Mouse (Mus musculus): ENCODE data around the gene Ccdc113. TPM values are rescaled to one million over a fixed set of nuclear protein-coding genes. Genes with fewer than 3 reads are reported as not detected.

Ccdc113 gene
- polyA plus RNA-seq, 1 experiment from 2014 or later = 0.18 TPM

DNA sequence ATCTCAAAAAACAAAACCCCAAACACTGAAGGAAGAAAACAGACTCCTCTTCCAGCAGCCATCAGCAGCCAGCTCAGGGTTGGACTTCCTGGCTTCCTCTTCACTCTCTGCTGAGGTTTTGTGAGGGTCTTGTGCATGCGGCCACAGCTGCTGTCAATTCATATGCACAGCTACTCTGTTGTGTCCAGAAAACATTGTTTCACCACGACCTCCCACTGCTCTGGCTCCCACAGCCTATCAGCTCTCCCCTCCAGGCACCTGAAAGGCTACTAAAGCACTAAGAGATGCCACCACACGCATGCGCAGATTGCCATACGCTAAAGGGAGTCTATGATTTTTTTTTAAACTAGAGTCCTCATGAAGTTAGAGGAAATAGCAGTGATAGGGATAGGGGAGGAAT is 29.1 kb upstream of the Ccdc113 start:
- no peaks in the 10 kb centered on the region for H3K36me3 ChIP-seq
- no peak overlapping the region for H3K4me2 ChIP-seq (replicated peaks)
- no peak overlapping the region for H3K4me3 ChIP-seq (replicated peaks)
- no peaks in the 10 kb centered on the region for H3K4me1 ChIP-seq (replicated peaks)
- H3K9me3 ChIP-seq = no peaks in the 10 kb centered on the region
- no peaks in the 10 kb centered on the region for H3K27me3 ChIP-seq (replicated peaks)
- 74% methylated on average over 5 of the region's 5 CpGs for WGBS
- H3K9ac ChIP-seq = no peak overlapping the region
- no peak overlapping the region for H3K27ac ChIP-seq
- ATAC-seq = no peak

DNA sequence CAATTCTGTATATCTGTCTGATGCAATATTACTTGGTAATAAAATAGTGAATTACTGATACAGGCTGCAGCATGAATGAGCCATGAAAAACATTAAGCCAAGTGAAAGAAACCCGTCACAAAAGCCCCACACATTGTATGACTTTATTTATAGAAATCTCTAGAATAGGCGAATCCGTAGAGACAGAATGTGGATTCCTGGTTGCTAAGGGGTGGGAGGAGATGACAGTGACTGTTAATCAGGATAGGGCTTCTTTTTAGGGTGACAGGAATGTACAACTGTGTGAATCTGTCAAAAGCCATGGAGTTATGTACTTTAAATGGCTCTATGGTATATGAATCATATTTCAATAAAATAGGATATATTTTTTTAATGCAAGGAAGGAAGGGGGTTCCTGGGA is 28.3 kb upstream of the Ccdc113 start:
- Histone ChIP-seq H3K4me1 (replicated peaks) (no peaks in the 10 kb centered on the region), H3K36me3 (no peaks in the 10 kb centered on the region), H3K9me3 (no peaks in the 10 kb centered on the region), H3K4me2 (replicated peaks) (no peak overlapping the region), H3K27ac (no peak overlapping the region), H3K9ac (no peak overlapping the region), H3K27me3 (replicated peaks) (no peaks in the 10 kb centered on the region), H3K4me3 (replicated peaks) (no peak overlapping the region)
- ATAC-seq = no peak
- WGBS = 71% methylated on average over 3 of the region's 3 CpGs

DNA sequence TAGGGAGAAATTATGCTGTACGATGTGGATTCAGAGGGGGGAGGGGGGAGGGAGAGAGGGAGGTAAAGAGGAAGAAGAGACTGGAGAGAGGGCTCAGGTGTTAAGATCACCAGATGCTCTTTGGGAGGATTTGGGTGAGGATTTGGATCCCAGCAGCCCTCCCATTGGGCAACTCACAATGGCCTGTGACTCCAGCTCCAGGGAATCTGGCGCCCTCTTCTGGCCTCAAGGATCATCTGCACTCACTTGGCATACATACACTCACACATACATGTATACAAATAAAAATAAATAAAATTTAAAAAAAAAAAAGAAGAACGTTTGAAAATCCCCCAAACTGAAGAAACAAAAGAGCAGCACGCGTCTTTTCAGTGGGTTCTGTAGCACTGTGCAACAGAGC is 27.6 kb upstream of the Ccdc113 start:
- Histone ChIP-seq H3K9ac (no peak overlapping the region), H3K9me3 (no peaks in the 10 kb centered on the region), H3K36me3 (no peaks in the 10 kb centered on the region), H3K4me3 (replicated peaks) (no peak overlapping the region), H3K27me3 (replicated peaks) (no peaks in the 10 kb centered on the region), H3K4me1 (replicated peaks) (no peaks in the 10 kb centered on the region), H3K4me2 (replicated peaks) (no peak overlapping the region), H3K27ac (no peak overlapping the region)
- 85% methylated on average over 5 of the region's 5 CpGs for WGBS
- ATAC-seq = no peak

DNA sequence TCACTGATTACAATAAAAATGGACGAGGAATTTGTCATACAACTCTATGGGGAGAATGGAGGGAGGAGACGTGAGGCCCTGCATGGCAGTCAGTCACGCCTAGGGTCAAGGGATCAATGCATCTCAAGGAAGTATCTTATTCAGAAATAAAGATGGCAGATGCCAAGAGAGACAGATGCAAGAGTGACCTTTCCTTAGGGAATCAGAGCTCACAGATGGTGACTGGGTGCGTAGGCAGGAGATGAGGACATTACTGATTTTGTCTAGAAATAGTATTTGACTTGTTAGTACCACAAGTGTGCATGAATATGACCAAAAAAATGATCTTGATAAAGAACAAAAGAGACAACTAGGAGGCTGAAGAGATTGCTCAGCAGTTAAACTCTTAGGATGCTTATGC is 21.6 kb upstream of the Ccdc113 start:
- Histone ChIP-seq H3K36me3 (no peaks in the 10 kb centered on the region), H3K9me3 (no peaks in the 10 kb centered on the region), H3K9ac (no peak overlapping the region), H3K4me3 (replicated peaks) (no peak overlapping the region), H3K27ac (no peak overlapping the region), H3K27me3 (replicated peaks) (no peaks in the 10 kb centered on the region), H3K4me2 (replicated peaks) (no peak overlapping the region), H3K4me1 (replicated peaks) (no peaks in the 10 kb centered on the region)
- WGBS = 53% methylated on average over 4 of the region's 4 CpGs
- ATAC-seq = no peak; the same call in 1 of the 2 replicates

DNA sequence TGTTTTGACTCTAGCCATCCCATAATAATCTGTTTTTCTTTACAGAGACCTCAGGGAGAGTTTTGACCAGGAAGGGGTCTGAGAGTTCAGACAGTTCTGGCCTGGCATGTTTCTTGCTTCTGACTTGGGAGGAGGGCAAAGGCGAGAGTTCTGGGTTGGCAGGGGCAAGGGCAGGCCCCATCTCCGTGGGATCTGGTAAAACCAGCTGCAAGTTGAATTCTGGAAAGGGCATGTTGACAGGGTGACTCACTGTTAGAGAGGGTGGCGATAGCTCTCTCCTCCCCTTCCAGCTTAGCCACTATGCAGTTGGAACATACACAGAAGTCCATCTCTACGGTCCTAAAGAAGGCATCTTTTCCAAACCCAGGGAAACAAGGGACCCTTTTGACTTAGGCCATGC is 20.7 kb upstream of the Ccdc113 start:
- no peak overlapping the region for H3K4me3 ChIP-seq (replicated peaks)
- no peak overlapping the region for H3K9ac ChIP-seq
- H3K36me3 ChIP-seq = no peaks in the 10 kb centered on the region
- no peak for ATAC-seq
- H3K4me1 ChIP-seq (replicated peaks) = no peaks in the 10 kb centered on the region
- H3K27ac ChIP-seq = no peak overlapping the region
- 71% methylated on average over 4 of the region's 4 CpGs for WGBS
- H3K9me3 ChIP-seq = no peaks in the 10 kb centered on the region
- no peak overlapping the region for H3K4me2 ChIP-seq (replicated peaks)
- H3K27me3 ChIP-seq (replicated peaks) = no peaks in the 10 kb centered on the region

DNA sequence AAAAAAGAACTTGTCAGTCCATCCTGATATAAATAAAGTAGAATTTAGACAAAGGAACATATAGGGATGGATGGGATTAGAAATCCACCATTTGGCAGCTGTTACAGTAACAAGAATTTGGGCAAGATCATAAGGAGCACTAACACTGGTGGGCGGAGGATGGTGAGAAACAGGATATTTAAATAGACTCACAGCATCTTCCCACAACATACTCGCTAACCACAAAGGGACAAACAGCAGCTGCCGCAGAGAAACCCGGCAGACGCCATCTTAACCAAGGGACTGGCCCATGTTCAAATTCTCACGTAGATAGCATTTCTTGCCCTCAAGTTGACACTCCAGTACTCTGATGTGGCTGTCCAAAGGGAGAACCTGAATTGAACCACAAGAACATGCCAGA is 17.0 kb upstream of the Ccdc113 start:
- 88% methylated on average over 6 of the region's 6 CpGs for whole genome bisulfite sequencing

DNA sequence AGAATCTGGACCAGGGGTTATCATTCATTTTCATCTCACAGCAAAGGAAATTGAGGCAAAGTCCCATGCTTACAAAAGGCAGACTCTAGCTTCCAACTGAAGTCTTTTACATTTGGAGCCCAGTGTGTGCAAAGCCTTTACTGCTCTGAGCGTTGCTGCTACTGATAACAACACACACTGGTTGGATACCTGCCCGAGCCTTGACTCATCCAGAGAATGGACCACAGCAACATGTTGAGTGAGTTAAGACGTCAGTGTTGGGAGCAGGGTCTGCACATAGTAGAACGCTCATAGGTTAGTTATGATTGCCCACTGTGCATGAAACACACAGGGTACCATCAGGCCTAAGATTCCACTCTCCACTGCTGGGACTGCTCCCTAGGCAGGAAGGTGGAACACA is 9.9 kb upstream of the Ccdc113 start:
- ATAC-seq = no peak
- 90% methylated on average over 4 of the region's 4 CpGs for WGBS
- Histone ChIP-seq H3K4me3 (replicated peaks) (no peak overlapping the region), H3K4me2 (replicated peaks) (no peak overlapping the region), H3K9me3 (no peaks in the 10 kb centered on the region), H3K9ac (no peak overlapping the region), H3K4me1 (replicated peaks) (no peaks in the 10 kb centered on the region), H3K36me3 (no peaks in the 10 kb centered on the region), H3K27ac (no peak overlapping the region), H3K27me3 (replicated peaks) (no peaks in the 10 kb centered on the region)

More for the DNA sequence above, 17.0 kb upstream of the Ccdc113 start:
- H3K36me3 ChIP-seq = no peaks in the 10 kb centered on the region
- H3K27ac ChIP-seq = no peak overlapping the region
- H3K4me2 ChIP-seq (replicated peaks) = no peak overlapping the region
- H3K9ac ChIP-seq = no peak overlapping the region
- no peaks in the 10 kb centered on the region for H3K27me3 ChIP-seq (replicated peaks)
- H3K4me1 ChIP-seq (replicated peaks) = no peaks in the 10 kb centered on the region
- no peaks in the 10 kb centered on the region for H3K9me3 ChIP-seq
- no peak for ATAC-seq
- H3K4me3 ChIP-seq (replicated peaks) = no peak overlapping the region

DNA sequence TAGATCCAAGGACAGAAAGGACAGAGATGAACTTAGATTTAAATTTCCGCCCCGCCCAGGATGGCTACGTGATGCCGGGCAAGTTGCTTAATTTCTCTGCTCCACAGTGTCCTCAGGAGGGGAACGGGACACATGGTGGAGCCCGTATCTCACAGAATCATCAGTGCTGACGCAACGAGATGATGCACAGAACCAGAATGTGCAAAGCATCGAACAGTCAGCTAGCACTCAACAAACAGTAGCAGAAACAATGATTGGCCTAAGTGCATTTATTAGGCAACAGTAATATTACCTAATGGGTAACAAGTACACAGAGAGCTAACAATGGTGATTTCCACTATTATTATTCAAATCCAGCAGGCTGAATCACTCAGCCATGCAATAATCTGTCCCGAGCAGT is 5.7 kb upstream of the Ccdc113 start:
- no peak overlapping the region for H3K27ac ChIP-seq
- no peaks in the 10 kb centered on the region for H3K36me3 ChIP-seq
- H3K4me2 ChIP-seq (replicated peaks) = no peak overlapping the region
- WGBS = 87% methylated on average over 10 of the region's 10 CpGs
- ATAC-seq = no peak
- no peak overlapping the region for H3K9ac ChIP-seq
- no peaks in the 10 kb centered on the region for H3K27me3 ChIP-seq (replicated peaks)
- H3K4me3 ChIP-seq (replicated peaks) = no peak overlapping the region
- H3K9me3 ChIP-seq = no peaks in the 10 kb centered on the region
- H3K4me1 ChIP-seq (replicated peaks) = no peaks in the 10 kb centered on the region

DNA sequence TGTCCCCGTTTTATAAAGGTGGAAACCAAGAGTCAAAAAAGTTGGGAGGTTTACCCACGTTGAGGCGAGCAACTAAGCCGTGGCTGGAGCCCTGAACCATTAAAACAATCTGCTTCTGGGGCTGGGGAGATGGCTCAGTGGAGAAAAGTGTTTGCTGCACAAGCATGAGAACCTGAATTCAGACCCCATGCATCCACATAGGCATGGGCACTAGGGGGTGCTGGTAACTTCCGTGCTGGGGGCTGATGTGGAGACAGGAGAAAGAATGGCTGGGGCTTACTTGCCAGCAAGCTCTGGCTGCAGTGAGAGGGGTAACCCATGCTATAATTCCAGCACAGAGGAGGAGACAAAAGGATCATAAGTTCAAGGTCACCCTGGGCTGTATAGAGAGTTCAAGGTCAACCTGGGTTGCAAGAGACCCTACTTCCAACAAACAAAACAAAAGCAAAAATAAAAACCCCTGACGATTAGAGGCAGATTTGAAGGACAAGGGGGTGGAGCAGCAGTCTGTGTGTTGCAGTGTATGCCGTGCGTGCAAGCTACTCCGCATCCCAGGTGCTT is 5.1 kb upstream of the Ccdc113 start:
- Histone ChIP-seq H3K4me3 (replicated peaks) (no peak overlapping the region), H3K4me2 (replicated peaks) (no peak overlapping the region), H3K36me3 (no peaks in the 10 kb centered on the region), H3K9ac (no peak overlapping the region), H3K9me3 (no peaks in the 10 kb centered on the region), H3K27me3 (replicated peaks) (no peaks in the 10 kb centered on the region), H3K27ac (no peak overlapping the region), H3K4me1 (replicated peaks) (no peaks in the 10 kb centered on the region; the same call in 1 of the 2 replicates)
- no peak for ATAC-seq
- 62% methylated on average over 9 of the region's 9 CpGs for WGBS

DNA sequence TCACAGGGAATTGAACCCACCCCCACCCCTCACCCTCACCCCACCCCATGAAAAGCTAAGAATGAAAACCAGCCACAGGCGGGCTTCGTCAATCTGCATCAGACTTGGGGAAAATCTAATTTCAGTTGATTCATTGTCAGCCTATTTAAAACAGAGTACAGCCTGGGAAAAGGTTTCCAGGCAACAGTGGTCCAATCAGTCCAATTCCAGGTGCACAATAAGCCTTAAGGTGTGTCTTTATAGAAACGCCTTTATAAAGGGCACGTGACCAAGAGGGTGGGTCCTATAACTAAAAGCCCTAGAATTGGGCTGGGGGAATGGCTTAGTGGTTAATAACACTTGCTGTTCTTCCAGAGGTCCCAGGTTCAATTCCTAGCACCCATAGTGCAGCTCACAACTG is 1.7 kb upstream of the Ccdc113 start:
- Histone ChIP-seq H3K9ac (no peak overlapping the region), H3K27me3 (replicated peaks) (no peaks in the 10 kb centered on the region), H3K4me2 (replicated peaks) (no peak overlapping the region), H3K4me1 (replicated peaks) (peaks cover 5% of the 10 kb centered on the region; the same call in 1 of the 2 replicates), H3K4me3 (replicated peaks) (no peak overlapping the region), H3K9me3 (no peaks in the 10 kb centered on the region), H3K36me3 (no peaks in the 10 kb centered on the region), H3K27ac (no peak overlapping the region)
- WGBS = 58% methylated on average over 4 of the region's 4 CpGs
- no peak for ATAC-seq

DNA sequence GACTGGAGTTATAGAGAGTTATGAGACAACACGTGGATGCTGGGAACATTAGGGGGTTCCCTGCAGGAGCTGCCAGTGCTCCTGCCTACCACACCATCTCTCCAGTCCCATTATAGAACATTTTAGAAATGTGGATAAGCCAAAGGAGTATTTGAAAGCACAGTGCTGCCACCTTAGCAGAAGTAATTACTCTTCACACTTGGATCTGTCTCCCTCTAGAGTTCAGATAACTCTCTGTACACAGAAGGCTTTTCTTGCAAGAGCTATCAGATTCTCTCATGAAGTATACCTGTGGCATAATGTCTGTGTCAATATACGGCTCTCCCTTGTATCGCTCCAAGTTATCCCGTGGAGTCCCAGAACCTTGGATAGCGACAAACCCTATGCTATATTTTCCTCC is 5.6 kb downstream of the Ccdc113 start:
- no peak for ATAC-seq
- no peak overlapping the region for H3K4me3 ChIP-seq (replicated peaks)
- H3K9me3 ChIP-seq = no peaks in the 10 kb centered on the region
- H3K4me1 ChIP-seq (replicated peaks) = no peaks in the 10 kb centered on the region
- no peaks in the 10 kb centered on the region for H3K36me3 ChIP-seq
- H3K9ac ChIP-seq = no peak overlapping the region
- H3K4me2 ChIP-seq (replicated peaks) = no peak overlapping the region
- no peak overlapping the region for H3K27ac ChIP-seq
- 76% methylated on average over 5 of the region's 5 CpGs for WGBS
- H3K27me3 ChIP-seq (replicated peaks) = no peaks in the 10 kb centered on the region

DNA sequence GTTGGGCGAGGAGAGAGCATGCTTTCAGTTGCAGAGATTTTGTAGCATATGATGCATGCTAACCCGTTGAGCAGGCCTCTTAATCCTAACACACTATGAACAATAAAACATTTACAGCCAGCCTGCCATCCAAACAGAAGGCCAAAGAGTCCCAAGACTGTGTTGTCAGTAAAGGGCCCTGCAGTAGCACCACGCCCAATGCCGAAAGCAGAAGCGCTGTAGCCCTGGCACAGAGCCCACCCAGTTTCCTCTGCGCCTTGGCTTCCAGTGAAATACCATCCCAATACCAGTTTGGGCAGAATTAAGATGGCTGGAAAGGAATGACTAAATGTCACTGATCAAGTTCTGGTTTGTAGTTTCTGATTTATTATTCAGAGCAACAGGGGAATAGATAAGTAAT is 8.3 kb downstream of the Ccdc113 start:
- Histone ChIP-seq H3K27me3 (replicated peaks) (no peaks in the 10 kb centered on the region), H3K4me2 (replicated peaks) (no peak overlapping the region), H3K4me3 (replicated peaks) (no peak overlapping the region), H3K9ac (no peak overlapping the region), H3K36me3 (no peaks in the 10 kb centered on the region), H3K27ac (no peak overlapping the region), H3K4me1 (replicated peaks) (no peaks in the 10 kb centered on the region), H3K9me3 (no peaks in the 10 kb centered on the region)
- ATAC-seq = no peak
- 84% methylated on average over 6 of the region's 6 CpGs for WGBS

DNA sequence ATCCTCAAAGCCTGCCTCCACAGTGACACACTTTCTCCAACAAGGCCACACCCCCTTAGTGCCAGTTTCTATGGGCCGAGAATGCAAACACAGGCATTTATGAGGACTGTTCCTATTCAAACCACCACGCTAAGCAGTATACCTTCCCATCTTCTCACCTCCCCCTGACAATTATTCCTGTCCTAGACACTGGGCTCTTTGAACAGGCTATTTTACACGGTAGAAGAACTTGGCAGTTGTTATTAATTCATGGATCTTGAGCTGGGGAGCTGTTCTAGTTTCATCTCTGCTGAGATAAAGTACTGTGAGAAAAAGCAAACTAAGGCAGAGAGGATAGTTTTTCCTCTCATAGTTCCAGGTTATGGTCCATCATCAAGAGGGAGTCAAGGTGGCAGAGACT is 9.2 kb downstream of the Ccdc113 start:
- no peaks in the 10 kb centered on the region for H3K9me3 ChIP-seq
- H3K4me2 ChIP-seq (replicated peaks) = no peak overlapping the region
- no peaks in the 10 kb centered on the region for H3K27me3 ChIP-seq (replicated peaks)
- H3K9ac ChIP-seq = no peak overlapping the region
- 86% methylated on average over 3 of the region's 3 CpGs for WGBS
- no peak overlapping the region for H3K4me3 ChIP-seq (replicated peaks)
- no peak for ATAC-seq
- no peaks in the 10 kb centered on the region for H3K36me3 ChIP-seq
- H3K4me1 ChIP-seq (replicated peaks) = no peaks in the 10 kb centered on the region
- H3K27ac ChIP-seq = no peak overlapping the region

All from intestine, embryonic 15.5 days (tissue).